Mouse (Mus musculus): Measurements from ENCODE around the gene Cdkn2a.

- no peak for TF ChIP-seq CTCF (IDR thresholded peaks at IDR 0.05; ENCODE audit: low read depth)
- TF ChIP-seq EP300 (IDR thresholded peaks at IDR 0.05; ENCODE audit: low read depth): no peak
These were observed 8.8 kb downstream of the Cdkn2a start for GRCm38 (mm10) chr4:89285688-89286087.
